Mouse (Mus musculus) urinary bladder, adult 2 months (tissue): ENCODE results near the gene Catsperd. TPM values are rescaled to one million over a fixed set of nuclear protein-coding genes. Genes with fewer than 3 reads are reported as not detected.
"Not testable (repeated sequence)": the region's sequence is repeated elsewhere in the genome, so short reads cannot be mapped to it uniquely, and the experiment has no call there.

ENCODE experiments used
- DNase-seq: peaks from one replicate; pipeline ENCODE4 v3.0.0; 2022; ENCODE audit warnings: low spot score
- polyA plus RNA-seq: library from polyadenylated mRNA; depleted of rRNA; stranded (reverse); fragments of >200 nt; gene quantifications from 2 replicates; pipeline ENCODE4 v1.2.3, GENCODE M21; 2012; rRNA removed

Catsperd gene
- 19.1 and 25.7 TPM in 2 replicates for polyA plus RNA-seq

DNA sequence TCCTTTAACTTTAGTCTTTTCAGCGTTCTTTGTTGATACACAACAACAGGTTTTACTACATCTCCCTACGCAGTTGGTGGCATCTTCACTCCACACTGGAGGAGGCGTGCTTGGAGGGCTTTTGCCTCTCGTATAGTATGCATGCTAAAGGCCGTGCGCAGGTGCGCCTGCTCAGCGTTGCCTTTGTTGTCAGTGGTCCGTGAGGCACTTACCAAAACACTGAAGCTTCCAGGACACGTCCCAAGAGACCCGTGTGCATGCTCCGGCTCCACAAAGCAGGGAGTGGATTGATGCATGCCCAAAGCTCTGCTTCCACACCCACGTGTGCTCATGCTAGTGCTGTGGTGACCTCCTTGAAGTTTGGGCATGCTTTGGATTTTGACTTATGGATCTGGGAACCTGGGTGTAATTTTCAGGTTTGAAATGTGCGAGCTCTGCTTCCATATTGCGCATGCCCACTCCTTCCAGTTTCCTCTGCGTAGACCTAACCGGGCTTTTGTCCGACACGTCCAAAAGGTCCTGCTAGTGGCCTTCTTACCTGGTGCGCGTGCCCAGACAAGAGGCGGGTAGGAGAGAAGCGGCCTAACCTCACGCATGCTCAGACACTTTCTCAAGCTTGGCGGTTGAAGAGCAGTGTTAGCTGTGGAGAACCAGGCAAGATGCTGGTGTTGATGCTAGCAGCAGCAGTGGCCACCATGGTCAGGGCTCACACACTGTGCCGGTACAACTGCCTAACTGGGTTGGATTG, at the start of gene Catsperd:
TSS of gene Catsperd (plus strand) at position 614 of the 748 bp plus-strand sequence.
- no peak for DNase-seq

DNA sequence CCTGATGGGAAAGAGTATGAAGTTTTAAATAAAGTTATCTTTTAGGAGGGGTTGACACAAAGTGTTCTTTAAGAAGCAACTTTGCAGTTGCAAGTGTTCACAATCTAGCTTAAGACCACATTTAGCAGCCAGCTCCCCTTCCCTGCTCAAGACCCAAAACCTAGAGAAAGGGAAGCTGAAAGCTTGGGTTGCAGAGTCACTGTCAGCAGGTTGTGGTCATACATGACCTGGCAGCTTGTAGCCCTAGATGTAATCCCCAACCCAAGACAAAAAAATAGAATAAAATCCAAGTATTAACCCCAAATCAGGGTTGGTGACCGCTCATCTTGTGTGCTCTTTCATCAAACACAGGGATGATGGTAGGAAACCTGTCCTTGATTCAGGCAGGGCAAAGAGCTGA, 44.9 kb upstream of the Catsperd start:
- no peak for DNase-seq

DNA sequence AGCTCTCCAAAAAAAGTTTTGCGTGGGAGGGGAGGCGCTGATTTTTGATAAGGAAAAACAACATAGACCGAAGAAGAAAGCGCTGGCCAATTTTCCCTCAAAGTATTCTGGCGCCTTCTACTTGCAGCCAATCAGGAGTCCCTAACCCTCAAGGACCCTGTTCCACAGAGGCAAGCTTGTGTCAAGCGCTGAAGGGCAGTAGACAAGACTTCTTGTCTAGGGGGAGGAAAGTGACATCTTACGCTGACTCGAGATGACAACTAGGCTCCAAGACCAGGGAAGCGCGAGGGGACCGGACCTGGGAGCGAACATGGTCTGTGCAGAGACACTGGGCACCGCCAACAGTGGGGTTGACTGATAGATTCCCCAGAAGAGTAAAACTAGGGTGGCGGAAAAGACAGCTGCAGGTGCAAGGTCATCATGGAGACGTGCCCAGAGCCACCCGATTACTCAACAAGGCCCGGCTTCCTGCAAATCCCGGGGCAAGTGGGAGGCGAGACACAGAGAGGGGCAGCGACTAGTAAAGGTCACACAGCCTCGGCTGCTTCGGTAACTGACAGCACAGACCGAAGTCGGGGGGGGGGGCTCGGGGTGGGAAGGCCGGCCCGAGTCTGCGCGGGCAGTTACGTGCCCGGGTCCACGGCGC, 44.2 kb upstream of the Catsperd start:
- DNase-seq = peak; percentile 37

DNA sequence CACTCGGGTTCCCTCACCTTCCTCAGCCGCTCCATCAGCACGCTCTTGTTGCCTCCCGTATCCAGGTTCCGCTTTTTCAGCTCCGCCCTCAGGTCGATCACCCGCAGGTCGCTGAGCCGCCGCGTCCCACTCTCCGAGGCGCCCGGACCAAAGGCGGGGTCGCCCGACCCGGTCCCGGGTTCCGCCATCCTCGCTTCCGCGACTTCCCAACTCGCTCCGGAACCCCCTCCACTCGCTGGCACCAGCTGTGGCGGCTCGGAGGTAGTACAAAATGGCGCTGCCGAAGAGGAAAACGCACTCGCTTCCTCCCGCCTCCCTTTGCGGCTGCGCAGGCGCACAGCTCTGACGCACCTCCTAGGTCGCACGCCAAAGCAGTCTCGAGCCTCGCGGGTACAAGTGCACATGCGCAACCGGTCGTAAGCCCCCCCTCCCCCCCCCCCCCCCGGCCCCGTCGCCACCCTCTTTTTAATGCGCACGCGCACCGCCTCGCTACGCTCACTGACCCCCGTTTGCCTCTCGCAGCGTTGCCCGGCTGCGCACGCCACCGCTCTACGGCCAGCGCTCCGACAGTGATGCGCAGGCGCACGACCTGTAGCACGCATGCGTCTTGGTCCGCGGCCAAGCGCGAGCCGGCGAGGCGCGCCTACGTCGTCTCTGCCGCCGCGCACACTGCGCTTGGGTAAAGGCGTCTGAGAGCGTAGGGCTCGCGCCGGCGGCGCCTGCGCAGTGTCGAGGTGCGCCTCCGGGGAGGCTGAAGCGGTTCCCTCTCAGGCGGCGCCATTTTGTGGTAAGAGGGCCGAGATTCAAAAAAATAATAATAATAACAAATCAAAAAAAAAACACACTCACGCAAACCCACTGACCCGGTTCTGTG, 43.4 kb upstream of the Catsperd start, which contains the start of the genes Safb2 and Safb:
TSS of gene Safb2 (minus strand) at position 329 of the 874 bp plus-strand sequence.
TSS of gene Safb (plus strand) at position 569 of the 874 bp plus-strand sequence.
- DNase-seq = peak; percentile 97

DNA sequence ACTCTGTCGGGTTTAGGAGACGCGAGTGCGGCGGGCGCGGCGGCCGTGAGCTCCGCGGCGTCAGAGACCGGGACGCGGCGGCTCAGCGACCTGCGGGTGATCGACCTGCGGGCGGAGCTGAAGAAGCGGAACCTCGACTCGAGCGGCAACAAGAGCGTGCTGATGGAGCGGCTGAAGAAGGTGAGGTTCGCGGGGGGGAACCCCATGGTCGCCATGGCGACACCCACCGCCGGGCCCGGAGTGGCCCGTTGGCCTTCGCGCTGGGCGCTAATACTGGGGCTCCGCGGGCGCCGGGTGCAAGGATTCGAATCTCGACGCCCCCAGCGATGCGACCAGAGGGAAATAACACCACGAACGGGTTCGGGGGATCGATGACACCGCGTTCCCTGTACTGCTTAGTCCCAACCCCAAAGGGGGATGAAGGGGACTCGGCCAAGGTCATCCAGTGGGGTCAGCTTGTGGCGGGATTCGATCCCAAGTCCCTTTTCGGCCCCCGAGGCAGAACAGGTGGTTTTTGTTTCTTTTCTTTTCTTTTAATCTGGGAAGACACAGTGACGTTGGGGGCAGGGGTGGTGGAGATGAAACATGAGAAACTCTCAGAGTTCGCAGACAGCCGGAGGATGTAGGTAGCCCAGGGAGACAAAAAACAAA, 42.6 kb upstream of the Catsperd start:
- DNase-seq = no peak

DNA sequence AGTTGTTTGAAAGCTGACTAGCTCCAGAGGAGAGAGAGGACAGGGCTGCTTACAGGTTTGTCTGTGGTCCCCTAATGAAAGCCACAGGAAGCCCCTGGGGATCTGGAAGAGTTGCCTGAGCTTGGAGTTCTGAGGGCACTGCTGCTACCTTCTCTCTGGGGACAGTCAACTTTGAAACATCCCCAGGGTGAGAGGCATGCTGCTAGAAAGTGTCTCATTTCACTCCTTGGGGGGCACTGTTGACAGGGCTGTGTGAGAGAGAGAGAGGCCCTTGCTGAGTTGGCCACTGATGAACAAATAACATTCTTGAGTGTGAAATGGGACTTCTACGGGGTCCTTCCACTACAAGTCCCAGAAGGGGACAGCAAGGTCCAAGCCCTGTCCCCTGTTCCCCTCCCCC, 40.2 kb upstream of the Catsperd start:
- DNase-seq = no peak

DNA sequence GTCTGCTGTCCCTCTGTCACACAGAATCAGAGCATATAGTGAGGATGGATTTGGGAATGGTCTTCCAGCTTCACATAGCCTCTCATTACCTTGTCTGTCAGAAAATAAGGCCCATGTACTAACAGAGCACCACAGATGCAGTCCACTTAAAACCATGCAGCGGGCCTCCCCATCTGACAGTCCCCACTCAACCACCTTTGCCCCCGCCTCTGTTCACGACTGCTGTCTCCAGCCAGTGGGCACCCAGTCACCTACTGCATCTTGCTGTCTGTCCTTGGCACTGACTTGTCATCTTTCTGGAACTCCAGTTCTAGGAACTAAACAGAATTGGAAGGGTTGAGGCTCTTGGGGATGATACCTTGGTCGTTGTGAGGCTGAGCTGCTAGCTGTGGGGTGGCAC, 39.0 kb upstream of the Catsperd start:
- no peak for DNase-seq

DNA sequence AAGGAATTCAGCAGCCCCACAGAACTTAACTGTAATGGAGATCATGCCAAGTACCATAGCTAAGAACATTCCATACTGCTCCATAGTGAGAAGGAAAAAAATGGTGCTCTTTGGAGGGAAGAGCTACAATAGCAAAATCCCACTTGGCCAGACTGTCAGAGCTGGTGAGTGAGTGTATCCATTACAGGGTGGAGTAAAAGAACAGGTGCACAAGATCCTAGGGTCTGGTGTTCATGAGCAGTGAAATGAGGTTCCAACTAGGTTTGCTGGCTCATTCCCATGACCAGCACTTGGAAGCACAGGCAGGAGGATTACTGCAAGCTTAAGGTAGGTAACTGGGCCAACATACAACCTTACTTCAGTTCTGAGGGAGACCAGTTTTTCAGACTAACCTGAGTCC, 35.4 kb upstream of the Catsperd start:
- DNase-seq = no peak

DNA sequence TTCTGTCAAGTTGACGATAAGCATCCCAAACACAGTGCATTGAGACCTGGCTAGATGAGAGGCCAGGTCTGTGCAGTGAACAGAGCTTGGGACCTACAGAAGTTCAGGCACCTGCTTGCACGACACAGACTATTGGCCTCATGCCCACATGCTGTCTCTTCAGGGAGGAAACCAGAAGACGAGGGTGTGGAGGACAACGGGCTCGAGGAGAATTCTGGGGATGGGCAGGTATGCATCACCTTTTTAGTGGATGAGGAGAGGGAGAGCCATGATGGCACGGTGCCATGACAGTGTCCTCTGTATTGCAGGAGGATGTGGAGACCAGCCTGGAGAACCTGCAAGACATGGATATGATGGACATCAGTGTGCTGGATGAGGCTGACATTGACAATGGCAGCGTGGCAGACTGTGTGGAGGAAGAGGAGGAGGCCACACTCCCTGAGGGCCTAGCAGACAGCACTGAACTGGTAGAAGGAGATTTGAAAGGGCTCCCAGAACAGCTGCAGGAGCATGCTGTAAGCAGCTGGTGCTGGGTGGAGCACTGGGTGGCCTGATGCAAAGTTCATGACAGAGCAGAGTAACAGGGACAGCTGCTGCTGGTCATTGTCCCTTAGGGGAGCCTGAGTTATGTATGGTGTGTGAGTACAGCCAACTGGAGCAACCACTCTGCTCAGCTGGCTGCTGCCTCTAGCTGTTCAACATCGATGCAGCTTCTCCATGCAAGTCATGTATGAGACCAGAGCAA, 34.2 kb upstream of the Catsperd start:
- no peak for DNase-seq

DNA sequence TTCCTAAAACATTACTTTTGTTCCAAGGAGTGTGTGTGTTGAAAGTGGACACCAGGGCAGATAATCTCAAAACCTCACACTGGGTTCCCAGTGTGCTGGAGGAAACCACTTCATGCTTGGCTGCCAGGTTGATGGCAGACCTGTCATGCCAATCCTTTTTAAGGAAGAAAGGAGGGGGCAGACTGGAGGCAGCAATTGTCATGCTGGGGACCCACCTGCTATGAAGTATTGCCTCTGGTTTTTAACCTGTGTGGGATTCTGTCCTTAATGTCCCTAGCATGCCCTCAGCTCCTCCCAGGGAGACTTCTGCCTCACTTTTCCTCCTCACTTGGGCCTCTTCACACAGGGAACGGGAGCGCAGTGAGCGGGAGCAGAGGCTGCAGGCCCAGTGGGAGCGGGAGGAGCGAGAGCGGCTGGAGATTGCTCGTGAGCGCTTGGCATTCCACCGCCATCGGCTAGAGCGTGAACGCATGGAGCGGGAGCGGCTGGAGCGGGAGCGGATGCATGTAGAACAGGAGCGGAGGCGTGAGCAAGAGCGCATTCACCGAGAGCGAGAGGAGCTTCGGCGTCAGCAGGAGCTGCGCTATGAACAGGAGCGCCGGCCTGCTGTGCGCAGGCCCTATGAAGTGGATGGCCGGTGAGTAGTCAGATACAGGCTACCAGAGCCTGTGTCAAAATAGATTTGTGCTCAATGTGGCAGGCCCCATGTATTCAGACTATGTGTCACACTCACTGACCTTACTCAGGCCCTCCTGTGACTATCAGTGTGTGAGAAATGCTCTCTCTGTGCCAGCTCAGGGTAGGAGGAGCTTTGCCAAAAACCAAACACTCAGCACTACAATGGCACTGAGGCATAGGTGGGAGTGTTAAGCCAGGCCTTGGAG, 24.5 kb upstream of the Catsperd start:
- no peak for DNase-seq

DNA sequence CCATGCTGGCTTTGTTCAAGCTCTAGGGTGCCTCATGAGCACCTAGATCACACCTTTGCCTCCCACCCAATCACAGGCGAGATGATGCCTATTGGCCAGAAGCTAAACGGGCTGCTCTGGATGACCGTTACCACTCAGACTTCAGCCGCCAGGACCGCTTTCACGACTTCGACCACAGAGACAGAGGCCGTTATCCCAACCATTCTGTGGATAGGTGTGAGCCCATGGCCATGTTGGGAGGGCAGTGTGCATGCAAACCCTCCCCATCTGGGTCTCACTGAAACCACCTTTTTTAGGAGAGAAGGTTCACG, 23.9 kb upstream of the Catsperd start:
- no peak for DNase-seq

DNA sequence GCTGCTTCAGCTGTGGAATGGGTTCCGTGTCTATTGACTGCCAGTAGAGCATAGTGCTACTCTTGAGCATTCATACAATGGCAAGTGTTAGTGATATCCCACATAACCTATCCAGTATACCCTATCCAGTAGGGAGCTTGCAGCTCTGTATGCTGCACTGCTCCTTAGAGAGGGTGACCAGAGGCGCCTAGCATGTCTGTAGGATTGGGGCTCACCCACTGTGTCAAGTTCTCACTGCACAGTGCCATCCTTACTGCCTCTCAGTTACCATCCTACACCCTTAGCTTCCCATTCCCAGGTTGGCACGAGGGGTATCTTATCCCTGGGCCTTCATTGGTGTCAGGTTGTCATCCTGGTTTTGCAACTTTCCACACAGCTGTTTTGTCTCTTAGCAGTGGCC, 23.5 kb upstream of the Catsperd start:
- no peak for DNase-seq

DNA sequence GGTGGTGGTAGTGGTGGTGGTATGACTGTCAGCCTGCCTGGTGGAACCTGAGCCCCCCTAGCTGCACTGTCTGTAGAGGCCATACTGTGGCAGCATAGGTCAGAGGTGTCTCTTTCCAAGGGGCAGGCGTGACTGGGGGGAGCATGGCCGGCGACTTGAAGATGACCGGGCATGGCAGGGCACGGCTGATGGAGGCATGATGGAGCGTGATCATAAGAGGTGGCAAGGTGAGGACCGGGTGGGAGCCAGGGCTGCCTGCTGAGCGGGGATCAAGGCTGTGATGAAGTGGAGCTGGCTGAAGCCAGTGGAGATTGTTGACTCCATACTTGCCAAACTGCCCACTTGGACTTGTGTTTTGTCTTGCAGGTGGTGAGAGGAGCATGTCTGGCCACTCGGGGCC, 22.5 kb upstream of the Catsperd start:
- no peak for DNase-seq

DNA sequence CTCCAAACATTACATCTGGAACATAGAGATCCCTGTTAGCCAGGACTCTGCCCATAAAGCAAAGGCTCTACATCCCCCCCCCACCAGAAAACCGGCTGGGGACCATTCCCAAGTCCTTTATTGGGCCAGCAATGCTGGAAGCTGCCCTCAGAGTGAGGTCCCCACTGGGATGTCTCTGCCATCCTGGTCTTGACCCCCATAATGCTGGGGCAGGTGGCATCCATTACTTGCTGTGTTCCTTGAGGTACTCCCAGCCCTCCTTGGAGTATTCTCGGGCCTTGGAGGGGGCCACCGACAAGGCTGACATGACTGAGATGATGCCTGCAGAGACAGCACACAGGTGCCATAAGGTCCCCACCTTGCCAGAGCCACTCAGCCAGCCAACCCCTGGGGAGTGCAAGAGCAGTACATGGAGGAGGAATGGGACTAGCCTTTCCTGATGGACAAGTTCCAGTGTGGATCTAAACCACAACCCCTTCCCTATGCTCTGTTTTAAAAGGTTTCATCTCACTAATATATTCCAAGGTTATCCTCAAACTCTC, 20.4 kb upstream of the Catsperd start:
- DNase-seq = no peak

DNA sequence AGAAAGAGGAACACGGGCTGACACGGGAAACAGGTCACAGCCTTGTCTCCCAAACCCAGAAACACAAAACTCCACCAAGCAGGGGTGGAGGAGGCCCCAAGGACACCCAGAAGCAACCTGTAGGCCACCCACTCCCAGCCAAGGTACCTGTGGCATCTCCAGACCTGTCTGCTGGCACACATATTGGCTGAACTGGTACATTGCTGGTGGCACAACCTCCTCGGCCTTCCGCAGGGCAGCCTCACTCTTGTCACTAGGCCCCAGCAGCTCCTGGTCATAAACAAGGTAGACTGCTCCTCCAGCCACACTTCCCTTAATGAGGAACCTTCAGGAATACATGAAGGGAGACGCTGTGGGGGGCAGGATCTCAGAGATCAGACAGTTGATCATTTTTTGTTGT, 19.2 kb upstream of the Catsperd start:
- no peak for DNase-seq

DNA sequence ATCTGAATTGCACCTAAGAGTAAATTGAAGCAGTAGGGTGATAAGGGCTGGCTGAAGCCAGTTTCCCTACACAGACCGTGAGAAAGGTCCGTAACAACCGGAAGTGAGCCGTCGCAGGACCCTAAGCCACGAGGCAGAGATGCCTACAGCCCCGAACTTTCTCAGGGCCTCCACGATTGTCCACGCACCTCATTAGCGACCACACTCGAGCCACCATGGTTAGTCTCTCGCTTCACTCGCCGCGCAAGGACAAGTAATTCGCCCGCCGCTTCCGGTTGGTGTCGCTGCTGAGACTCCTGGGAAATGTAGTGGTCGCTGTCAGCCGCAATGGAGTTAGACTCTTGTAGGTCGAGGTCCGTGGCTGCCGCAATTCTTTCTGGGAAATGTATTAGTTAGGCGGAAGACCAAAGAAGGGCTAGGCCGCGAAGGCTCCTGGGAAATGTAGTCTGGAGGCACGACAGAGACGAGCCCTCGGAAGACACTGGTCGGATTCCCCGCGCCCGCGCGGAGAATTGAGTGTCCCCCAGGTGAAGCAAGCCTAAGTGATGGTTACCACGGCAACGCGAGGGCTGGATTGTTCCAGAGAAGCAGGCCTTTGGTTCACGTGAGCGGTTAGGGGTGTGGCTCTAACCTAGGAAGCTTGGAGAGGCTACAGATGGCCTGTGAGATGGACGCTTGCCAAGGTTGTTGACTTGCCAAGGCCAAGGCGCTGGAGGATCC, 18.3 kb upstream of the Catsperd start, which contains the start of gene 2410015M20Rik:
TSS of gene 2410015M20Rik (minus strand) at position 320 of the 720 bp plus-strand sequence.
- DNase-seq = peak; percentile 86

DNA sequence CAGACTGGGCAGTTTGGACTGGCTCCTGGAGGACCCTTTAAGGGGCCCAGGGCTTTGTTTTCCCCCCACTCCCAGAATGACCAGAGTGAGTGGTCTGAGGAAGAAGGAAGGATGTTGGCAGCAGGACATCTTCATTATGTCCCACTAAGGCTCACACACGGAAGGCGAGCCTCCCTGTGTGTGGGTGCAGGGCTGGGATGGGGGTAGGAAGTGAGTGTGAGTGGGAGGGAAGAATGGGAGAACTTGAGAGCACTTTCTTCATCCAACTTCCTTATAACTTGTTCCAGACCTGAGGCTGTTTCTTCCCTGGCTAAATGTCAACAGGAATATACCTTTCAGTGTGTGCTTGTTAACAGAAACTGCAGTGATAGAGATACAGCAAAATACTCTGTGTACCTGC, 16.6 kb upstream of the Catsperd start:
- no peak for DNase-seq

DNA sequence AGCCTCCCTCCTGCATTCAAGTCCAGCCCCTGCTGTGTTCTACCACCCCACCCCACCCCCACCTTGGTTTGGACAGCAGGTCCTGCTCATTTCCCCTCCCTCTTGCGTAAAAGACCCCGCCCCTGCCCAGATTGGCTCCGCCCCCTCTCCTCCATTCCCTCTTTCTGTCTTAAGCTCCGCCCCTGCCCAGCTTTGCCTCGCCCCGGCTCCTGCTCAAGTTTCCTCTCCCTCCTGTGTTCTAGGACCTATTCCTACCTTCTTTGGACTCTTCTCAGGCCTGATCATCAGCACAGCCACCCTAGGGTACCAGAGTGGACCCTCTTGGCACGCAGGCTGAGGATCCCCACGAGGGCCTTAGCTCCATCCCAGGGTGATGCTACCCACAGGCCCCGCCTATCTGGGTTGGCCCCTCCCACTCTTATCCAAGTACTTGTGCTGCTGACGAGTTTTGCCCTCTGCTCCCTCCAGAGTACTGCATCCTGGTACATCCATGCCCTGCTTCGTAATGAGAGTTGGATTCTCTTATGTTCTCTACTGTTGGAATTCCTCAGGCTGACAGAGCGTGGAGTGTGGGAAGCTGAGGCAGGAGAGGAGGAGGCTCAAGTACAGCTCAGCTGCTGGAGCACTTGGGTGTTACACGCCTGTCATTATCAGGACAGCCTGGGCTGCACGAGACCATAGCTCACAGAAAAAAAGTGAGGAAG, 15.9 kb upstream of the Catsperd start:
- DNase-seq = no peak

DNA sequence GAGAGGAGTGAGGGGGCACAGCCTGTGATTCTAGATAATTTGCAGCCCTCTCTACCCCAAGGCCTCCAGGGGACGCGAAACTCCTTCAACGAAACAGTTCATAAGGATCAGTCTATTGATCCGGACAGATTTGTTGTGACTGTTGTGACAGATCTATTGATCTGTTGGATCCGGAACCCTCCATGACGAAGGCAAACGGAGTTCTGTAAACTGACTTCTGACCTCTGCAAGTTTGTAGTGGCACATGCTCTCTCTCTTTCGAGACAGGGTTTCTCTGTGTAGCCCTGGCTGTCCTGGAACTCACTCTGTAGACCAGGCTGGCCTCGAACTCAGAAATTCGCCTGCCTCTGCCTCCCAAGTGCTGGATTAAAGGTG, 15.4 kb upstream of the Catsperd start:
- not testable (repeated sequence) for DNase-seq
